Mouse (Mus musculus) heart, adult 2 months (tissue): ENCODE results near the gene Tpk1. TPM values are rescaled to one million over a fixed set of nuclear protein-coding genes. Genes with fewer than 3 reads are reported as not detected.

Experiments used
- DNase-seq, 2 experiments: peaks; one replicate each; pipeline ENCODE4 v3.0.0; 2021
- H3K27ac ChIP-seq: fragments of 200-600 bp; 2 replicates; pipeline ENCODE4 v1.8.1; 2022
- H3K27me3 ChIP-seq: fragments of 200-500 bp; 2 replicates; pipeline ENCODE4 v1.6.1; 2012; ENCODE audit warnings: mild to moderate bottlenecking, low read length, inconsistent platforms, mixed read lengths; ENCODE audit not compliant: control insufficient read depth, insufficient read depth
- H3K36me3 ChIP-seq: fragments of 200-500 bp; 2 replicates; pipeline ENCODE4 v1.6.1; 2012; ENCODE audit warnings: low read length, inconsistent platforms; ENCODE audit not compliant: control insufficient read depth, insufficient read depth
- H3K4me1 ChIP-seq: fragments of 200-500 bp; 2 replicates; pipeline ENCODE4 v1.6.1; 2011; ENCODE audit warnings: low read length; ENCODE audit not compliant: control insufficient read depth, insufficient read depth
- H3K4me3 ChIP-seq: fragments of 200-600 bp; 2 replicates; pipeline ENCODE4 v1.8.1; 2022
- H3K79me2 ChIP-seq: fragments of 200-500 bp; replicated peaks from 2 replicates; pipeline ENCODE4 v1.6.1; 2012; ENCODE audit warnings: mild to moderate bottlenecking, inconsistent platforms, low read length, moderate library complexity, mixed read lengths; ENCODE audit not compliant: control insufficient read depth, insufficient read depth
- H3K9ac ChIP-seq: fragments of 200-500 bp; 2 replicates; pipeline ENCODE4 v1.6.1; 2012; ENCODE audit warnings: low read depth, mild to moderate bottlenecking, control low read depth, inconsistent platforms, low read length, mixed read lengths
- CTCF ChIP-seq: fragments of 200-600 bp; IDR thresholded peaks from 2 replicates; pipeline ENCODE4 v1.8.1; 2022; ENCODE audit warnings: antibody characterized with exemption, mild to moderate bottlenecking, moderate library complexity
- EP300 ChIP-seq: fragments of 200-500 bp; IDR thresholded peaks from 2 replicates; pipeline ENCODE4 v1.6.1; 2011; ENCODE audit warnings: low read depth, low read length, control low read depth; ENCODE audit not compliant: insufficient read depth
- POLR2A ChIP-seq: fragments of 200-500 bp; IDR thresholded peaks from 2 replicates; pipeline ENCODE4 v1.6.1; 2011; ENCODE audit warnings: mild to moderate bottlenecking, low read depth, low read length, control low read depth; ENCODE audit not compliant: insufficient read depth
- WGBS: fragments of 180-500 bp; shearing (Covaris S2); methylation state at CpG from one replicate; pipeline ENCODE4 v1.1.7; 2018; 5-methylcytosine and 5-hydroxymethylcytosine counted together
- intact Hi-C: fragments of 180-260 bp; cut with DNase I; formaldehyde crosslinking; loops from one replicate; pipeline ENCODE4 v1.15.1; 2025
- polyA plus RNA-seq: library from polyadenylated mRNA; depleted of rRNA; stranded (reverse); fragments of >200 nt; gene quantifications from 2 replicates; pipeline ENCODE4 v1.2.3, GENCODE M21; 2012
- total RNA-seq, 2 experiments: library from RNA; stranded (reverse); gene quantifications; 2 replicates each; pipeline ENCODE4 v1.2.3; 2021

Gene Tpk1
- total and polyA plus RNA-seq, 3 experiments: 1.4 to 5.4 (median 1.9) TPM

DNA sequence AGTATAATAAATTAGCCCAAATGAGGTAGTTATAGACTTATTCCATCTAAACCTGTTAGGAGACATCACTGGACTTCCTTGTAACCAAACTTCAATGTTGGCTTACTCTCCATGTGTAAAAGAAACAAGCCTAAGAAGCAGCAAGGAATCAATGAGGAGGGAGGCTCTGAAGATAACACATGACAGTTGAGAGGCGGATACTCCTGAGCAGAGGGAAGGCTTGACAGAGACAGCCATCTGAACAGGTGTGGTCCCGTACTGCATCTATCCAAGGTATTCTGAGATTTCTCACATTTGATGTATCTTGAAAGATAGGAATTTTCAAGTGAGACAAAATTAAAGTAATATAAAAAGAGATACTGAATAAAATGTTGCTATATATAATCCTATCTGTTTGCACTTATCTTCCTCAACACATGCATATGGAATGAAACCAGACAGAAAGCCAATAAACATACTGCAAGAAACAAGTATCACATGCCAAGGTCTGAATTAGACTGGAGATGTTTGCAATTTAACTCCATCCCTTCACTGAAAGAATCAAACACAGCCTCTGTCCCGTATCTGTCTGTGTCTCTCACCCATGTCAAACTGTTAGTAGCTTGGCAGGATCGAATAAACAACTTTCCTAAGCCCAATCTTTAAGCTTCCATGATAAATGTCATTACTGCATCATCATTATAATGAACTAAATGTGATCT is 75.1 kb downstream of the Tpk1 start:
- intact Hi-C loops: no loop called here
- no peak overlapping the region for H3K4me3 ChIP-seq
- WGBS: 83% methylated on average over 4 of the region's 4 CpGs
- no peaks in the 10 kb centered on the region for H3K27me3 ChIP-seq
- H3K9ac ChIP-seq: no peak overlapping the region
- DNase-seq: no peak
- no peak for TF ChIP-seq CTCF
- no peak for TF ChIP-seq EP300
- no peak for TF ChIP-seq POLR2A
- H3K36me3 ChIP-seq: no peaks in the 10 kb centered on the region
- no peaks in the 10 kb centered on the region for H3K4me1 ChIP-seq
- no peak overlapping the region for H3K27ac ChIP-seq
- H3K79me2 ChIP-seq: no peaks in the 10 kb centered on the region

DNA sequence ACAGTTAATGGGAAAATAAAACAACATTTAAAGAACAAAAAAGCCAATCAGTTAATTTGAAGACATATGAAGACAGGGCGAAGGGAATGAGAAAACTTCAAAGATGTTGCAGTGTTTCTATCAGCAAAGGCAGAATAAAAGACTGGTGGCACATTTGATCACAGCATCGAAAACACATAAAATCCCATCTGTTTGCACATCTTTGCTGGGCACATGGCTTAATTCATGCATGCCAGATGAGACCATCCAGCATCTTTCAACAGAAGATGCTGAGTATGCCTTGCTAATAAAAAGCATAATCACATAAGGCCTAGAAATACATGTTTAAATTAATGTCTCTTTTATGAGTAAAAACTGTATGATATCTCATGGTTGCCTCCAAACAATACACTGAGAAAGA is 80.8 kb downstream of the Tpk1 start:
- no peak for DNase-seq
- H3K4me3 ChIP-seq: no peak overlapping the region
- intact Hi-C loops: no loop called here
- WGBS: 93% methylated on average over 2 of the region's 2 CpGs
- H3K79me2 ChIP-seq: no peaks in the 10 kb centered on the region
- TF ChIP-seq EP300 (no peak), POLR2A (no peak), CTCF (no peak)
- no peak overlapping the region for H3K9ac ChIP-seq
- H3K4me1 ChIP-seq: no peaks in the 10 kb centered on the region
- no peak overlapping the region for H3K27ac ChIP-seq
- no peaks in the 10 kb centered on the region for H3K27me3 ChIP-seq
- no peaks in the 10 kb centered on the region for H3K36me3 ChIP-seq

DNA sequence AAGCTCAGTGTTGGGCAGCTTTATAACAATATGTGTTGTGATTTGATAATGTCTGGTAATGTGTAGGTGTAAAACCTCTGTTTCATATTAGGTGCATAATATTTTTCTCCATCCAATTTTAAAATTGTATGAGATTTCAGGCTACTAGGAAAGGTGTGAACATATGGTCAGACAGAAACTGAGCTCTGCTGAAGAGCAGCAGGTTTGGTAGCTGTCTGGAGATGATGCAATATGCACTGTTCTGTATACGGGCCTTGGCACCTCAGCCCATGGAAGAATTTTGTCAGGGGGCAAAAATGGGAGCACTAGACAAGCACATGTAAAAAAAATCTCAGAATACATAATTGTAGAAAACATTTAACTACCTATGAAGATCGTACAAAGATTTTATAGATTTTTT is 84.3 kb downstream of the Tpk1 start:
- Histone ChIP-seq H3K36me3 (no peaks in the 10 kb centered on the region), H3K4me1 (no peaks in the 10 kb centered on the region), H3K27me3 (no peaks in the 10 kb centered on the region), H3K79me2 (no peaks in the 10 kb centered on the region), H3K9ac (no peak overlapping the region), H3K4me3 (no peak overlapping the region), H3K27ac (no peak overlapping the region)
- intact Hi-C loops: no loop called here
- no peak for TF ChIP-seq POLR2A
- TF ChIP-seq CTCF: no peak
- TF ChIP-seq EP300: no peak
- 92% methylated on average over 2 of the region's 2 CpGs for WGBS
- no peak for DNase-seq

DNA sequence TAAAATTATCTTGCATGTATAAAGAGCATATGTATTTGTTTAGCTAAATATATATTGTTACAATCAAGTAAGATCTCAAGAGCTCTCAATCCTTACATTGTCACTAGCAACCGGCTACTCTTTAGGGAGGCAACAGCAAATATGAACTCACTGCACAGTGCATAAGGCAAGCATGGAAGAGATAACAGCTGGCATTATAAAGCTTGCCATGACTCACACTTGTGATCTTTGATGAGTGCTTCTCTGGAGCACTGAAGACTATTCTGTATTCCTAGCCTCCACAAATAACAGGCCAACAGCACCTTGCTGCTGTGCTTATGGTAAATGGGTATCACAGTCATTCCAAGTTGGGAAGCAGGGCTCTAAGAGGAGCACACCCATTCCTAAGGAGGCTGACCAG is 98.2 kb downstream of the Tpk1 start:
- intact Hi-C loops: no loop called here
- no peak overlapping the region for H3K9ac ChIP-seq
- no peaks in the 10 kb centered on the region for H3K79me2 ChIP-seq
- no peaks in the 10 kb centered on the region for H3K36me3 ChIP-seq
- H3K4me3 ChIP-seq: no peak overlapping the region
- no peaks in the 10 kb centered on the region; the same call in 1 of the 2 replicates for H3K4me1 ChIP-seq
- no peak overlapping the region for H3K27ac ChIP-seq
- DNase-seq: no peak
- WGBS: 80% methylated on average over 1 of the region's 1 CpGs
- no peaks in the 10 kb centered on the region for H3K27me3 ChIP-seq
- TF ChIP-seq EP300: no peak
- TF ChIP-seq POLR2A: no peak
- no peak for TF ChIP-seq CTCF

DNA sequence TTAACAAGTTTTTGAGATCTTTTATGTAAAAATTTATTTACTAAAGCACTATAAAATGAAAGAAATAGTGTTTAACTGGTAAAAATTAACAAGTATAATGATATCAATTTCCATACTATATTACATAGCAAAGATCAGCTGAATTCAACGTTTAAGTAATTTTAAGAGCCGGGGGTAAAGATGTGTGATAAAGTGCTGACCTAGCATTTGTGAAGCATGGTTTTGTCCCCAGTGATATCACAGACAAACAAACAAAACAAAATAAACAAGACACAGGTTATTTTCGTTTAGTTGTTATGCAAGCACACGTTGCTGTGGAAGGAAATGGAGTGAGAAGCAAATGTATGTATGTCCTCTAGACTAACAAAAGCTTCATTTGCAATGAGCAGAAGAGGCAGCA is 103.6 kb downstream of the Tpk1 start:
- no peak for DNase-seq
- no peaks in the 10 kb centered on the region for H3K27me3 ChIP-seq
- TF ChIP-seq CTCF (no peak), POLR2A (no peak), EP300 (no peak)
- no peaks in the 10 kb centered on the region for H3K79me2 ChIP-seq
- no peak overlapping the region for H3K9ac ChIP-seq
- no peak overlapping the region for H3K27ac ChIP-seq
- intact Hi-C loops: no loop called here
- WGBS: 73% methylated on average over 4 of the region's 4 CpGs
- H3K4me3 ChIP-seq: no peak overlapping the region
- H3K36me3 ChIP-seq: no peaks in the 10 kb centered on the region
- no peaks in the 10 kb centered on the region for H3K4me1 ChIP-seq

DNA sequence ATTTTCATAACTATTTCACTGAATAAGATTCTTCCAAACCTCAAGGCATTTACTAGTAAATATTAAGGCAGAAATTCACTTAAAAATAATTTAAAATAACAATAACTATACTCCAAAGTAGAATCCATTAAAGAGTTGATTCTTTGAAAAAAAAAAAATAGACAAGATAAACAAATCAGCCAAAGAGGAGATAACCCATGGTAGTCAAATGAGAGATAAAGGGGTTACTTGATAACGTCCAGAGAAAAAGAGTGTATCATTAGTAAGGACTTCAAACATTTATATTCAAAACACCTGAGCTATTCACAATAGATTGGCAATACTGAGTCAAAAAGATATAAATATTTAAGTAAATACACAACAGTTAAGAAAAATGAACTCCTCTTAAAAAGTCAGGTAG is 114.7 kb downstream of the Tpk1 start:
- Histone ChIP-seq H3K27me3 (no peaks in the 10 kb centered on the region), H3K79me2 (no peaks in the 10 kb centered on the region), H3K4me3 (no peak overlapping the region), H3K9ac (no peak overlapping the region), H3K4me1 (no peaks in the 10 kb centered on the region), H3K27ac (no peak overlapping the region), H3K36me3 (no peaks in the 10 kb centered on the region)
- 81% methylated on average over 1 of the region's 1 CpGs for WGBS
- intact Hi-C loops: no loop called here
- no peak for TF ChIP-seq CTCF
- TF ChIP-seq EP300: no peak
- no peak for TF ChIP-seq POLR2A
- DNase-seq: no peak
